Mouse (Mus musculus): ENCODE results near the gene Prkn. TPM values are rescaled to one million over a fixed set of nuclear protein-coding genes. Genes with fewer than 3 reads are reported as not detected.

Gene Prkn
- total RNA-seq, 2 experiments from 2014 or later: 10.6 to 10.8 TPM

DNA sequence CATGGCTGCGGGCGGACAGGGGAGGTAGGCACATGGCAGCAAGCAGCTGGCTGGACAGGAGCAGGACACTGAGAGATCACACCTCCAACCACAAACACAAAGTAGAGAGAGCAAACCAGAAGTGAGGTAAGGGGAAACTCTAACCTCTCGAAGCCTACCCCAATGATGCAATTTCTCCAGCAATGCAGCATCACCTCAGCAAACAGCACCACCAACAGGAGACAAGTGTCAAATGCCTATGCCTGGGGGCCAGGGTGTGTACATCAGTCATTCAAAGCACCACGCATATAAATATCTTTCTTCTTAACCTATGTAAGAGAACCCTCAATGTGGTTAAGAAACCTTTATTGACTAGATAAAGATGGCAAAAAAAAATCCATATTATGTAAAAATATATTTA lies 1046.8 kb downstream of the Prkn start:
- no peak for DNase-seq
- intact Hi-C loops (cut with DNase I): no loop called here

DNA sequence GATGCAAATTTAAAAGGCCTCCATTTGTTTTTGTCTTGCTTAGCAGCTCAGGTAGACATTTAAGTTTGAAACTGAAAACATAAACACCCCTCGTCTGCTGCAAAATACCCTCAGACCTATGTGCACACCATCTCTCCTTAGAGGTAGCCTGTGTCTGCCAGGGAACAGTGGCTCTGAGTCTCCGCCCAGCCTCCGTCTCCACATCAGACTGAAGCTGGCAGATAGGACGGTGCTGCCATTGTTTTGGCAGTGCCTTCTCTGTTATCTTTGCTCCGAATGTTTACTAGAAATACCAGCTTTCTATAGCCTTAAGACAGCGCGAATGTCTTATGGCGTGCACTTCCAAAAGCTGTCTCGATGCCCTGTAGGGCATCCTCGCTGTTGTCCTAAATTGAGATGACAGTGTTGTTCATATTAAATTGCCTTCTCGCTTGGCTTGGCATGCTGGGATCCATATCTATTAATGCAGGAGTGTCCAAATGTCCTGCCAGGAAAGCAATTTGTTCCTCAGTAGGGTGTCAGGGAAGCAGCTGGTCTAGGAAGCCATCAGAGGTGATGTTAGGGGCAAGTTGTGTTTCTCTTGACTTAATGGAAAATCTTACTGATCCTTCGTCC lies 1047.5 kb downstream of the Prkn start:
- intact Hi-C loops (cut with DNase I): no loop called here

DNA sequence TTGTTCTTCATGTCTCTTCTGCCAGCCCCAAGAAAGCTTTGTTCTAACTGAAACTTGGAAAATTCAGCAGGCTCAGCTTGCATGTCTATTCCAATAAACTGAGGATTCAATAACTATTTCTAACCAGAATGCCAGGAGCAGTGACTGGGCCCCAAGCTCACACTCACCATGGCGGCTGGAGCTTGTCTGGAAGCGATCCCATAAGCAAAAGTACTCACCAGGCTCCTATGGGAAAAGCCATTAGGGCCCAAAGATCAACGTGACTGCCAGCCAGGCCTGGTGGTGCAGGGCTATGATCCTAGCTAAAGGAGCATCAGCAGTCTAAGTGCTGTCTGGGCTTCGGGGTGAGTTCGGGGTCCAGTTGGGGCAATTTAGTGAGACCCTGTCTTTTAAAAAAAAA lies 1048.6 kb downstream of the Prkn start:
- intact Hi-C loops (cut with DNase I): no loop called here
- DNase-seq: no peak

More for the DNA sequence above, 1047.5 kb downstream of the Prkn start:
- no peak for DNase-seq

DNA sequence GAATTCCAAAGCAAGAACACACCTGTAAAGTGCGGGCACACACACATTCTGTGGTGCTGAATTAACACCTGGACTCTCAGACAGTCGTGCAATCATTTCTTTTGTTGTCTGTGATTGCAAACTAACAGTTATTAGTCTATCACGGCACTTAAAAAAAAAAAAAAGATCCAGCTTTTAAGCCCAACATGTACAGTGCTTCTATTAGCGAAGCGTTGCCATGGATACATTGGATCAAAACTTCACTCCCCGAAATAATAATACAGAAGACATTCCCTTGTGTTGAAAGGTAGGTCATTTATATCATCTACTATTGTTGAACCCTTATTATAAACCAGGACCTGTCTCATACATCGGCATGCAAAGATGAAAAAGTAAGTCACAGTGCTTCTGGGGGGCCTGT lies 1060.1 kb downstream of the Prkn start:
- intact Hi-C loops (cut with DNase I): no loop called here
- DNase-seq: no peak

DNA sequence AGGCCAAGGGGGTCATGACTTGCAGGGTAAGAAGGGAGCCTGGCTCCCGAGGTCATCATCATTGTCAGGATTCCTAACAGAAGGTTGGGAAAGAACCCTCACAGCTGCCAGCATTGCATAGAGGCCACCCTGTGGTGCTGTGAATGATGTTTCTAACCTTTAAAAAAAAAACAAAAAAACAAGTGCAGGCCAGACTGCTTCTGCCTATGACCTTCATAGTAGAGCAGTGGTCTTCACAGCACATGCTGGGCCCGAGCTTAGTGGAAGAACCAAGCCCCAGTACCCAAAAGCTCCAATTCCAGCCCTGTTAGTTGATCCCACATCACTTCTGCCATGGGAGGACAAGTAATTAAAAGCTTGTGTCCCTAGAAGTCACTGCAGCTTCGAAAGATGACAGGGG lies 1061.5 kb downstream of the Prkn start:
- no peak for DNase-seq
- intact Hi-C loops (cut with DNase I): no loop called here

DNA sequence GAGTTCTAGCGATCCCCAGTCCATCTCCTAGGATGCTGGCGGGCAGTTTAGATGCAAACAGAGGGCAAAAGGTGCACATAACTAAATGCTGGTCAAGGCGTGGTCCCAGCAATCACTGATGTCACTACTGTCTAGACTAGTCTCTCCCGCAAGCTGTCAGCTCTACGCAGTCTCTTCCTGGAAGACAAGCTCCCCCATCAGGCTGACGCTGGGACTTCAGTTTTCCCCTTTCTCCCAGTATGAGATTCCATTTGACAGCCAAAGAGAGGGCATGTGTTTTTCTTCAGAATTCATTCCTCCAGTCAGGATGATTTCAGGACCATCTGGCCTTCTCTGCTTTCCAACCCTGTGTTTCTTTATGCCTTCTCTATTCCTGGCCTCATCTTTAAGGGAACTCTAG lies 1062.8 kb downstream of the Prkn start:
- no peak for DNase-seq
- intact Hi-C loops (cut with DNase I): no loop called here

DNA sequence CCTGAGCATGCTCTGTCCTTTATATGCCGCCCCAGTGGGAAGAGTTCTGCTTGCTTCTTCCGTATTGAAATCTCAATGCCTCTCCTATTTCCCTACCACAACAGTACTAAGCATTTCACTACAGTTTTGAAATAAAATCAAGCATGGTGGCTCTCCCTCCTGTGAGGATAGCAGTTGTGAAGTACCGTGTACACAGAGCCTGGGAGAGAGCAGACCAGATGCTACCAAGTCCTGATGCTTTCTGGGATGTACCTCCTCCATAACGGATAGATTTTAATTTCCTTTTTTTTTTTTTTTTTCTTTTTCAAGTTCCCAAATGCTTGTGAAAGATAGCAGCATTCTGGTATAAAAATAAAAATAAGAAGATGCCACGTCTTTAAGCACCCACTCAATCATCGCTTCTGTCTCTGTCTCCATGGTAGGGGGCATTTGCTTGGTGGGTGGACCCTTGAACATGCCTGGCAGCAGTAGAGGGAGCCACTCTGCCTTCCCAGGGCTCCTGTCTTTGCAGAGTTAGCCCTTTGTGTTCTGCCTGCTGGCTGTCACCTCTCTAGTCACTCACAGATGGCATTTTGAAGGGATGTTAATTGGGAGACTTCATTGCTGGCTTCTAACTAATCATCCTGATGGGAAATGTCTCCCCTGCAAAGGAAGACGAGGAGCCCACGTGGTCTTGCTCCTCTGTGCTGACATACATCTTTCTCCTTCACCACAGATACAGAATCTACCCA lies 1070.6 kb downstream of the Prkn start:
- intact Hi-C loops (cut with DNase I): no loop called here

DNA sequence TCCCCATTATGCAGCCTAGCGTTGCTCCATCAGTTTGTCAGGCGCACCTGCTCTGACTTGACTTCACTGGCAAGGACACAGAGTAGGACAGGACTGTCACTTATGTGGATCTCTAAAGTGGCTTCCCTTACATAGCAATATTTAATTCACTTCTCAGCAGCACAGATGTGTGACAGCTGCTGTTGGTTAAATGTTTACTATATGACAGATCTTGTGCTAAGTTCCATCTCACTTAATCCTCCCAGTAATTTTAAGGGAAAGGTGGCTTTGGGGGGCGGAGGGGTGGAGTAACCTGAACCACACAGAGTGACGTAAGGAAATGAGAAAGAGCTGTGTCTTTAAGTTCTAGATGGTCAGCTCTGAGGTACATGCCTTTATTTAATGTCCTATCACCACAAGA lies 1072.0 kb downstream of the Prkn start:
- intact Hi-C loops (cut with DNase I): no loop called here
- no peak for DNase-seq

More for the DNA sequence above, 1070.6 kb downstream of the Prkn start:
- no peak for DNase-seq

DNA sequence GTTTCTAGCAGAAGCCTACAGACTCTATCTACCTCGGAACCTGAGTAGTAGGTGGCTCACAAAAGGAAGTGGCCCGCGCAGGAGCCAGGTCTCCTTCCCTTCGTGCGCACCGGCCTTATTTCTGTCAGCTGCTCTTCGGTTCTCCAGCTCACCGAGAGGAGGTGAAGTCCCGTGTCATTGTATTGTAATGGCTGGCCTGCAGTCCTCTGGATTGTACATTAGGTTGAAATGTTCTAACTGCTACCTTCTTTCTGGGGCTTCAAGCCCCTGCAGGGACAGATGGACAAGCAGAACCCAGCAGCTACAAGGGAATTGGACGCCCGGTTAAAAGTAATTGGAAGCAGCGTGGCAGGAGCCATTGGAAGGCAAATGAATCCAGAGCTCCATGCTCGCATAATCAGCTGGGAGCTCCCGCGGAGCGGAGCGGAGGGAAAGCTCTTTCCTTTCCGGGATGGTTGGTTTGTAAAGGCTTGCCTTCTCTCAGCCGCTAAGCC lies 1072.7 kb downstream of the Prkn start:
- intact Hi-C loops (cut with DNase I): no loop called here
- peak; percentile 5 to 13 for DNase-seq

DNA sequence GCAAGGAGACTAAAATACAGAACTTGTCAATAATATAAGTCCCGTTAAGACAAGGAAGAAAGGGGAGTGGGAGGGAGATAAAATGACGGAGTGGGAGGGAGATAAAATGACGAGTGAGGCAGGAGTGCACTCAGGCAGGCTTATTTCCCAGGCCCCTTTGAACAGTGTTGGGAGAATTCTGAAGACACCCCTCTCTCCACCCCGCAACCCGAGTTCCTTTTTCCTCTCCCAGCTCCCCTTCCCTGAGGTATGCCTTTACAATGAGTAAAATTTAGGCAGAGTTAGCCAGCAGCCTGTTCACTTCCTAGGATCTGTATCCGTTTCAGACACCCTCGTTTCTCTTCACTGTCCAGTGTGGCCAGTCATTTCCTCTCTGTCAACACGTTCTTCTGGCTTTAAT lies 1073.4 kb downstream of the Prkn start:
- intact Hi-C loops (cut with DNase I): no loop called here
- no peak for DNase-seq

DNA sequence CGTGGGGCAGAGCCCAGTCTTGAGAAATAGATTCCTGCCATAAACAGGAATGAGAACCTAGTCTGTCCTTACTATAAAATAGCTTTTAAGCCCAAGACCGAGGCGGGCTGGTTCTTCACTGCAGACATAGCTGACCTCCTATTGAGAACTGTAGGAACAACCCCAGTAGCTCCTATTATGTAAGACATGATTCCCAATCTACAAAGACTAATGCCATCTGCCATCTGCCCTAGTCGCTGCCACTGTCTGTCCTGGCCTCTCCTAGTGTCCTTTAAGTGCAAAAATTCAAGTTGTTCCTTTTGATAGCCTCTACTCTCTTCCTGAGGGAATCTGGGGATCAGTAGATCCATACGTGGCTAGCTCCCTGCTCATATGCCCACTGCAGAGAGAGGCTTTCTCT lies 1074.3 kb downstream of the Prkn start:
- no peak for DNase-seq

DNA sequence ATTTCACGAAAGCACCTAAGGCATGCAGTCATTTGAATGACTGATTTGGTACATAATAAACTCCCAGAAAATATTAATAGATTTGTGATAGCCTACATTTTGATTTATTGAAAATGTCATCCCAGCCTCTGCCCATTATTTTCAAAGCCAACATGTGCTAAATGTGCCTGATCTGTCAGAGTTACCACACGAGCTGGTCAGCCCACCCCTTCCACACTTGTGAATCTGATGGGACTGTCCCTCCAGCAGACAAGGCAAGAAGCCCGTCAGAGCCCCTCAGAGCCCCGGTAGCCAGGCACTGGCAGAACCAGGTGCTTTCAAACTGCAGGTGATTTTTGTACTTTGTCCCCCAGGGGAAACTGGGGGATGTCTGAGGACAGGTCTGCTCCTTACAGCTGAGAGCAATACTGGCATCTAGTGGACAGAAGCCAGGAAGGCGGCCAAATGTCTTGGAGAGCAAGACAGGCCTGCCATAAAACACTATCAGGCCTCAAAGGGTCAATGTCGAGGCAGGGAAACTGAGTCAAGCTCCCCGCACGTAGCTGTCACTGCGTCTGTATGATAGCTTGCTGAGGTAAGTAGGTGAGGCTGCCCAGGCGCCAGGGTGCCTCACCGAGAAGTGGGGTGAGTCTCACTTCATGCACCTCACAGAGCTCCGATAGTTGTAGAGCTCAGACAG lies 1078.1 kb downstream of the Prkn start:
- no peak for DNase-seq
- intact Hi-C loops (cut with DNase I): no loop called here

More for the DNA sequence above, 1074.3 kb downstream of the Prkn start:
- intact Hi-C loops (cut with DNase I): no loop called here

DNA sequence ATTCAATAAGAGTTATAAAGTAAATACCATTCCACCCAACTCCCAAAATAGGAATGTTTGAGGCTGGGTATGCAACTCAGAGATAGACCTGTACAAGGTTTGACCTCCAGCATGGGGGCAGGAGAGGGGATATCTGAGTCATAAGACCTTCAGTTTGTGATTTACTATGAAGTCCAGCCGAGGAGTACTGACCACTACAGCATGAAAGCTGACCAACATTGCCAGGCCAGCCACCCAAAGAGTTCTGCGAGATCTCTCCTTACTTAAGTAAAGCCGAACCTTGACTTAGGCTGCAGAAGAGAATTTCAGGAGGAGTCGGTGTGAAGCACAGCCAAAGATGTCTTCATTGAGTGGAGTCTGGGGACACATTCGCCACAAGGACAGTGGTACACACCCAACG lies 1079.4 kb downstream of the Prkn start:
- no peak for DNase-seq
- intact Hi-C loops (cut with DNase I): no loop called here

DNA sequence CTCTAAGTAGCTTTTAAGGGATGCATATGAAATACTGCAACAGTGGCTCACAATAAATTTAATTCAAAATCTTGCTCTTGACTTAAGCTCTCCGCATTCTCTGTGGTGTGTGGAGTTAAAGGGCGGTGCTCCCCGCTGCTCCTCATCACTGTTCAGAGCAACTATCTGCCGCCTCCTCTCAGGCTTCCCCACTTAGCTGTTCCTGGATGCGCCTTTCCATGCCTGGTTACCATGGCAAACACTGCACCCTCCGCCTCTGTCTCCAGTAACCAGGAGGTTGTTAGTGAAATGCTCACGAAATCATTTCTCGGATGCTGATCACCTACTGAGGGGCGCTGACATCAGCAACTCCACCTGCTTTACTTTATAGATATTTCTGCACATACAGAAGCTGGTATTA lies 1080.8 kb downstream of the Prkn start:
- intact Hi-C loops (cut with DNase I): no loop called here
- no peak for DNase-seq

DNA sequence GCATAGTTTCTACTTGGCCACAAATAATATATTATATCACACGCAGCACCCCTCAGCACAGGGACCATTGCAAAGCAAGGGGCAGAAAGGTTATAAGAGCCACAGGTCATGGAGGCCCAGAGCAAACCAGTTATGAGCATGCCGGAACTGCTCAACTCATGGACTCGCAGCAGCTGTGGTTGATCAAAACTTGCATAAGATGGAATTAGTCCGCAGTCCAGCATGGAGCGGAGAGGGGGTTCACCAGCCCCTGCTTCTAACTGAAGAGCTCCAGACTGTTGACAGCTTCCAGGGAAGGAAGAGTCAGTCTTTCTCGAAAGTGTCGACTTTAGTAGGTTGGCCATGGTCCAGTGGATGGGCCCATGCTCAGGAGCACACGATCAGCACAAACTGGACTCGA lies 1083.8 kb downstream of the Prkn start:
- no peak for DNase-seq
- intact Hi-C loops (cut with DNase I): no loop called here

DNA sequence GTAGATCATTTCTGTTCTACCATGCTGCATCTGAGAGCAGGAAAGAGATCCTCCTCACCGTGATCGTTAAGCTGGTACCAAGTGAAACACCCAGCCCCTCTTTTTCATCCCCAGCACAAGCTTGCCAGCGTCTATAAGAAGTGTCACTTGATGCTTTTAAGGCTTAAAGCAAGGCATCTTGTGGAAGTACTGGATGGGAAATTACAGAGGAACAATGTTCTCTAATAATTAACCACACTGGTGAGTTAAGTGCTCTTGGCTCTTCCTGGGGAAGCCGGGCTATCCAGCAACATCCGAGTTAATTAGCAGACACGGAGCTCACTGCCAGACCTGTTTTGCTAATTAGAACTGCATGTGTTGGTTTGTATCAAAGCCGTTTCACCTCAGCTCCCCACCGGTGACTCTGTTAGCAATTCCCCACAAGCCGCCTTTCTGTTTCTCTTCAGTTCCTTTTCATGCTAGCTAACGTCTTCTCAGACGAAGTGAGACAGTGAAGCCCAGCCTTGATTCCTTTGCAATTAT lies 1086.7 kb downstream of the Prkn start:
- intact Hi-C loops (cut with DNase I): no loop called here
- DNase-seq: no peak

DNA sequence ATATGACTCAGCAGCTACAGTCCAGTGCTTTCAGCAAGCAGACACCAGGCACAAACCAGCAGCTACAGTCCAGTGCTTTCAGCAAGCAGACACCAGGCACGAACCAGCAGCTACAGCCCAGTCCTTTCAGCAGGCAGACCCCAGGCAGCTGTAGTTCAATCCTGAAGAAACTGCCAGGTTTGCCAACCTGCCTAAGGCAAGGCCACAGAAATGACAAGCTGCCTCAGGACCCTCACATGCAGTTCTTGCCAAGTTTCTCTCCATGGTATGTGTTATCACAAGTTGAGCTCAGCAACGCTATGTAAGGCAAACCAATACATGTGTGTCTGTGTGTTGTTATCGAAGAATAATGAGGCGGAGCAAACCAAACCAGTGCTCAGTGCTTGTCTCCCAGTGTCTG lies 1091.5 kb downstream of the Prkn start:
- no peak for DNase-seq
- intact Hi-C loops (cut with DNase I): no loop called here

DNA sequence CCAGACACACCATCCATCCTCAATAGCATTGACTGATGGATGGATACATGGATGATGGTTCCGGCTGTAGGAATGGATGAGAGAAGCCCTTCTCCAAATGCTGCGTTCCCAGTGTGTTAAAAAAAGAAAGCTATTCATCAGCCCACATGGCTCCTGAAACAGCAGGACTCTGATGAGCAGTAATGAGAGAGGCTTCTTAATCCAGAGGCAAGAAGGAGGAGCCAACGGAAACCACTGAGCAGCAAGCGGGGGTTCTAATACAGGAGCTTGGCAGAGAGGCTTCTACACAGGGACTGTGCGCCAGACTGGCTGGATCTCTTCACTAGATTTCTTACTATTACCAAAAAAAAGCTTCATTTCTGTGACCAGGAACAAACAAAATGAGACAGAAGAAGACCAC lies 1093.6 kb downstream of the Prkn start:
- no peak for DNase-seq
- intact Hi-C loops (cut with DNase I): no loop called here

DNA sequence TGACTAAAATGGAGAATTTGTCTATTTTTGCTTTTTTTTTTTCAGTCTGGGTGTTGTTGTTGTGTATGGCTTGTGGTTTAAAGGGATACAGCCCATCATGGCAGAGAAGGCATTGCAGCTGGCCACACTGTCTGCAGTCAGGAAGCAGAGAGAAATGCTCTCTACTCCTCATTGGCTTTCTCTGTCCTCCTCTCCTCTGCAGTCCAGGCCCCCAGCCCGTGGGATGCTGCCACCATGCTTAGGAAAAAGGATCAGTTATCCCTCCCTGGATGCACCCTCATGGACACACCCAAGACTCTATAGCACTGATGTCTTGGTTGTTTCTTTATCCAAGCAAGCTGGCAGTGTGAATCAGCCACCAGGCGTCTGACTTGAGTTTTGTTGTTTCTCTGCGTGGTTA lies 1107.3 kb downstream of the Prkn start:
- intact Hi-C loops (cut with DNase I): no loop called here
- DNase-seq: no peak

DNA sequence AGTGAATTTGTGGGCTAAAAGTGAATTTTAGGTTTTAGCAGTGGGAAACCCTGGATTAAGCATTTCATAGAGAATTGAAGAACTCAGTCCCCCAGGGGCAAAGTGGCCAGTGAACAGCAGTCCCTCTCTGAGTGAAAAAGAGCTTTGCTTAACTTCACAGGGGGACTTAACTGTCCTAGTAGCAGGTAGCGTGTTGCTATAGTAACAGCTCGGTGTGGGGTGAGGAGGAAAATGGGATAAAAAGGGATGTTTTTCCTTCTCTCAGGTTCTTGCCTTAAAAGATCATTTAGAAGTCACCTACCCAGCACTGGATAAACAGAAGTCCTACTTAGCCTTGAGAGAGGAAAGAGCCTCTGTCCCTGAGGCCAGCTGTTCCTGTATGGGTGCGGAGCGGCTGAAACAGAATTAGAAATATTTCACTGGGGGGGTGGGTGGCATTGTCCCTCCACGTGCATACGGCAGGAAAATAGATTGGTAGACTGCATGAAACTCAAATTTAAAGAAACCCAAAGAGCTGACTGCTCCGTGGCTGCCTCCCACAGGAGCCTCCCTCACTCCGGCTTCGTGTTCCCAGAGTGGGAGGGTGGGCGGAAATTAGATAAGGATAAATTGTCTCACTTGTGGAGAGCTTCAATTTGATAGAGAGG lies 1109.5 kb downstream of the Prkn start:
- DNase-seq: no peak

DNA sequence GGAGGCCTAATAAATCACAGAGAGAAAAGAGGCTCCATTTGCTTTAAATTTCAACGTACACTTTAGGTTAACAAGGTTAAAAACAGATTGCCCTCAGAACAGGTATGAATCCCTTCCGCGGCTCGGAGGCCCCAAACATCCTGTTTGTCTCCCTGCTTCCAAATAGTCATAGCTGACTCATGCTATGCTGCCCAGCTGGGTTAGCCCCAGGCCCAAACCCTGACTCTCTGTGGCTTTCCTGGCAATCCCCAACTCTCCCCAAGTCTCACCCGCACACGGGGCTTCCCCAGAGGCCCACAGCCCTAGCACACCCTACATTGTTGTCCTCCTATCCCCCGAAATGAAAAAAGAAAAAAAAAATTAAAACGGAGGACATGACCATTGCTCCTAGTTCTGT lies 1110.0 kb downstream of the Prkn start:
- intact Hi-C loops (cut with DNase I): no loop called here
- DNase-seq: no peak

More for the DNA sequence above, 1109.5 kb downstream of the Prkn start:
- intact Hi-C loops (cut with DNase I): no loop called here

Measured in heart, postnatal 36 days (tissue).